Mouse (Mus musculus): ENCODE data around the gene Pla1a. TPM values are rescaled to one million over a fixed set of nuclear protein-coding genes. Genes with fewer than 3 reads are reported as not detected.

The Pla1a gene
- polyA plus RNA-seq, 2 experiments from 2014 or later: not detected

DNA sequence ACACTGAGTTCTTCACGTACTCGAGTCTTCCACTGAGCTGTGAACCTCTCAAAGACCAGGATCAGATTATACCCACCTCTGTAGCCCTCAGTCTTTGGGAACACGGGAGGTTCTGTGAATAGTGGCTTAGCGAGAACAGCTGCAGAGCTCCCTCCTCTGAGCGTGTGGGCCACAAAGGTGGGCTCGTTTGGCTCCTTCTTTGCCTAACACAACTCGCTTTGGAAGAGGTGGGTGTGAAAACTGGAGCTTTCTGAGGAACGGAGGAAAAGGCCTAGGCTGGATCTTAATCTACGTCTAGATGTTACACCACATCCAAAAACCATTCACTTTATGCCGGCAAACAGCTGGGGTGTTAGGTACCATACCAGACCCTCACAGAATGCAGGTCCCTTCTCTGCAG lies 67.6 kb downstream of the Pla1a start:
- ATAC-seq: no peak

DNA sequence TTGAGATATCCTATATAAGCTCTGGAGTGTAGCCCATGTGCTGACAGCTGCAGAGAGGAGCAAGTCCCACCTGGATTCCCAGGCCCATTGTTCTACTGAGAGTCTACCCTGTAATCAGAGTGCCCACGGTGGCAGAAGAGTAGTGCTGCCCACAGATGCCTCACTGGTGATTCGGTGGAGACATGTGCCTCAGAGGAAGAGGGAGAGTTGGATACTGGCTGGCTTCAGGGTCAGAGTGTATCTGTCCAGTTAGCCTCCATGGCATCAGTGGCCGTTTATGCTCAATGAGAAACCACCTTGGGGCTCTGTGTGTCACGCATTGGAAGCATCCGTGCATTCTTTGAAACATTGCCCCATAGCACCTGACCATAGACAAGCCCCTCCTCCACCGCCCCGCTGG lies 69.3 kb downstream of the Pla1a start:
- no peak for ATAC-seq

DNA sequence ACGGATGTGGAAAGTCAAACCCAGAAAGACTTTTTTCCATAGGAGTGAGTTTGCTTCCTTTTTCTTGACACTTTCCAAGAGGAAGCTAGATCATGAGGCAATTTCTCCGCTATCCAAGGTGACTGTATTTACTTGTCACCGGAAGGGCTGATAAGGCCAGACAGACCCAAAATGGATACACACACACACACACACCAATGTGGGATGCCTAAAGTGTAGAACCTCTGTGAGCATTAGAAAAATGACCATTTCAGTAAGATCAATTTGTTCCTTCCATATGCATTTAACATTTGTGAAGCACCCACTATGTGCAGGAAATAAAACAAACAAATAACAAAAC lies 69.7 kb downstream of the Pla1a start:
- ATAC-seq: no peak

DNA sequence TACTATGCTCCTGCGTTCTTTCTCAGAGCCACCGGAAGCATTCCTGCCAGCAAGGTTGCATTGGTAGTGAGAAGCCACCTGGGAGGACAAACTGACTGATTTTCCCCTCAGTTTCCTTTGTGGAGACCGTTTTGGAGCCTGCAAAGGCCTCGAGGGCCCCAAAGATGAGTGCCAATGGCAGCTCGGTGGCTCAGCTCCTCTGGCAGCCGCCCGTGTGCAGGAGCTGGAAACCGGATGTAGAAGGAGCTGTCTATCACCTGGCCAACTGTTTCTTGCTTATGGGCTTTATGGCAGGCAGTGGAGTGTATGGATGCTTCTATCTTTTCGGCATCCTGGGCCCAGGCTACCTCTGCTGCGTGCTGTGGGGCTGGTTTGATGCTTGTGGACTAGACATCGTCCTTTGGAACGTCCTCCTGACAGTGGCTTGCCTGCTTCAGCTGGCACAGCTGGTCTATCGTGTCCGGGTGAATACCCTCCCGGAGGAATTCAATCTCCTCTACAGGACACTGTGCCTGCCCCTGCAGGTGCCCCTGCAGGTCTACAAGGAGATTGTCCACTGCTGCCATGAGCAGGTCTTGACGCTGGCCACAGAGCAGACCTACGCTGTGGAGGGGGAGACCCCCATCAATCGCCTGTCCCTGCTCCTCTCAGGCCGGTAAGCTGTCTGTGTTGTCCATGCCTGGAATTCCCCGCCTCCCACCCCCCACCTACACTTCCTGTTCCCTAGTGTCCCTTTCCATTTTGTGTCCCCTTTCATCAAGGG lies 70.3 kb downstream of the Pla1a start:
- ATAC-seq: no peak

DNA sequence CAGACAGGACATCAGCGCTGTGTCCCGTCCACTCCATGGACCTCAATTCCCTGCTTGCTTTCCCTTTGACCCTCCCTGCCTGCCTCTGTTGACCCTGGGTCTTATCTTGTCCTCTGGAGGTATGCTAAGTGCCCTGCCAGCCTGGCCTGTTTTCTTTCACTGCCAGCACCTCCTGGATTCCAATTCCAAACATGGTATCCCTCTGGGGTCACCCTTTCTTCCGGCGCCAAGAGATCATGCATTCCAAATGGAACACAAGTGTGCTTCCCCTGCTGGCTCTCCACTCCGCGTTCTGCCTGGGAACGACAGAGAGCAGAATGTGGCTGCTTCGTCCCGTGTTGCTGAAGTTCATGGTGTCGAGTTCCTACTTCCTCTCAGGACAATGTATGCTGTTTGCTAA lies 71.0 kb downstream of the Pla1a start, which contains the start of gene Popdc2:
TSS of gene Popdc2 (plus strand) at position 277 of the 400 bp plus-strand sequence.
- no peak for ATAC-seq

DNA sequence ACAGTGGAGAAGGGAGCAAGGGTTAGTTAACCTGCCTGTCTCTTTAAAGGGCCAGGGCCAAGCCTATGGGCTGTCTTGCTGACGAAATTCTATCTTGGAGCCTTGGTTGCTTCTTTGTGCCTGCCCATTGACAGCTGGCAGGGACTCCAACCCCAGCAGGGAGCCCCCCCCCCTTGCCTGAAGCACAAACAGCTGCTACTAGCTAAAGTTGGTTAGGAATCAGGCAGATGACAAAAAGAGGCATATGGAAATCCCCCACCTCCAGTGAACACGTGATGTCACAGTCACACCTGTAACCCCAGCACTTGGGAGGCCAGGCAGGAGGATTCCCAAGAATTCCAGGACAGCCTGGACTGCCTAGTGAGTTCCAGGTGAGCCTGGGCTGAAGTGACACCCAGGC lies 72.6 kb downstream of the Pla1a start:
- ATAC-seq: peak; percentile 50

DNA sequence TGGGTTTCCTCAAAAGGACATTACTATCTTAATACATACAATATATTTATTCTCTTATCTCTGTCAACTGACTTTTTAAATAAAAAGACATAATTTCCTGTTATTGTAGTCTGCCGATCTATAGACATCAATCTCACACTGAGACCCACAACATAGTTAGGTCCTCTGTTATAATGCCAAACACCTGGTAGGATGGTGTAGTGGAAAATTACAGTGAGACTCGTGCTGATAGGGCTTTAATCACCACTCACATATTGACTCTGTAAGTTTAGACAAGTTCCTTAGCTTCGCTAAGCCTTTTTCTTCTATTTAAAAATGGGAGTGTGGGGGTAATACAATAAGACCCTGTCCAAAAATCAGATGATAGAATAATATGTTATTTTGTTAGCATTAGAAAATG lies 73.1 kb downstream of the Pla1a start:
- ATAC-seq: no peak

DNA sequence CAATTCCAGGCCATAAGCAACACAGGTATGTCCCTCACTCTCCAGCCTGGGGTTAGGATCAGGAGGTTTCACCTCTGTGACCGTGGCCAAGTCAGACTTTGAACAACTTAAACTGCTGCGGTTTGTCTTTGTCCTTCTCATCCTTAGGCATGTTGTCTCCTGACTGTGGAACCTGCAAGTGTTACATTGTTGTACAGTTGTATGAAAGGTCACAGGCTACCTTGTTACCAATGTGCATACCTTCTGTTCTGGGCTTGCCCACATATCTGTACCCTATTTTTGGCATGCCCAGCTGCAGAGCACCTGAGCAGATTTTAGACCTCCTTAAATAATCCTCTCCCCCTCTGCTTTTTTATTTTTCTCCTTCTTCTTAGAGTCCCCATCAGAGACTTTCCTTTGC lies 73.7 kb downstream of the Pla1a start:
- ATAC-seq: no peak

DNA sequence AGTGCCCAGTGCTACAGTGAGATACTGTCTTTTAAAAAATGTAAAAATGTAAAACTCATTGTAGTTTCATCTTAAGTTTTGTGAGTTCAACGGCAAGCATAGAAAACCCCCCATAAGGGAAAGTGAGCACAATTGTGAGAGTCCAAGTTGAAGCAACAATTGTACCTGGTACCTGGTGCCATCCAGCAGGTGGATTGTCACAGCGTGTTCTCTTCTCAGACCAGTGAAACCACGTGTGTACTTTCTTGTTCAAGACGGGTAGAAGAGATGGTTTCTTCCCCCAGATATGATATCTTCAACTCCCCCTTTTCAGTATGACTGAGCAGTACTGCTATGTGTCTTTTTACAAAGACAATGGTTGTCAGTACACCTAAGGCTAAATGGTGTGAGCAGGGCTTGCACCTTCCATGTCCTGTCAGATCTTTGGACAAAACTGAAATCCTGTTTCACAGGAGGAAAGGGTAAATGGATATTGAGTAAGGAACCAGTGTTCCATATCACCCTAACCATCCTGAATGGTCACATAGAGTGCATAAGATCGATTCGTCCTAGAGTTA lies 74.6 kb downstream of the Pla1a start:
- ATAC-seq: no peak

DNA sequence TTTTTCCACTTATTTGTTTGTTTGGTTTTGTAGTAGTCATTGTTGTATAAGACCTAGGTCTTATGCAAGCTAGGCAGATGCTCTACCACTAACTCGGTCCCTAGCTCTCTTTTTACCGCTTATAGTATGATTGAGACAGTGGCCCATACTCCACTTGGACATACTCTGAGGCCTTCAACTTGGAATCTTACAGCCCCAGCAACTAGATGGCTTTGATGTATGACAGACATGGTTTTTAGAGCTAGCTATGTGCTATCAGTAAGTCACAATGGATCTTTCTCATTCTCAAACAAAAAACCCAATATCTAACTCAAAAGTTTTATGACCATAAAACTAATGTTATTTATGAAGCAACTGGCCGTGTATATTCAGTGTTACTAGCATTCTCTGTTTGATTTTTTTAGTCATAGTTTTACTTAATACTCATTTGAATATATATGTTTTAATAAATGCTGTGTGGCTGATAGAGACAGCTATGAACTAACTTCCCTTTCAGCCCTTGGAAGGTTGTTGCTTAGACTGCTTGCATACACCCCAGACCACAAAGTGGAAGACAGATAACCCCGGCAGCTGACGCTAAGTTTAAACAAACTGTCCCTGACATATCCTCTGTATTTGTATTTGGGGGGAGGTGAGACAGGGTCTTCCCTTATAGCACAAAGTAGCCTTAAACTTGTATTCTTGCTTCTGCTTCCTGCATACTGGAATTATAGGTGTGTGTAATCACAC lies 78.6 kb downstream of the Pla1a start:
- no peak for ATAC-seq

DNA sequence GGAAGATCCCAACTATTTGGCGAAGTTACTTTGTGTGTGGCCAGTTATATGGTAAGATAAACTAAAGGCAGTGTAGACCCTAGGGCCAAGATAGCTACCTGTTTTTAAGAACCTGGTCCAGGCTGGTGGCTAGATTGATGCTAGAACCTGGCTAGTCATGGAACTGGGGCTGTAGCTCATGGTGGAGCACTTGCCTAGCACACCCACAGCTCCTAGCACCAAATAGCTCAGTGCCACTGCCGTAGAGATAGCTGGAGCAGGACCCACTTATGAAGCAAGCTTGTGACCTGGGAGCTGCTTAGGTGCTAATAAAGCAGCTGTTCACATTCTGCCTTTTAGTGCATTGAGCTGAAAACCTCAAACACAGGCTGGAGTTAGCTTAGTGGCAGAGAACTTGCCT lies 79.3 kb downstream of the Pla1a start:
- peak; percentile 60 for ATAC-seq

DNA sequence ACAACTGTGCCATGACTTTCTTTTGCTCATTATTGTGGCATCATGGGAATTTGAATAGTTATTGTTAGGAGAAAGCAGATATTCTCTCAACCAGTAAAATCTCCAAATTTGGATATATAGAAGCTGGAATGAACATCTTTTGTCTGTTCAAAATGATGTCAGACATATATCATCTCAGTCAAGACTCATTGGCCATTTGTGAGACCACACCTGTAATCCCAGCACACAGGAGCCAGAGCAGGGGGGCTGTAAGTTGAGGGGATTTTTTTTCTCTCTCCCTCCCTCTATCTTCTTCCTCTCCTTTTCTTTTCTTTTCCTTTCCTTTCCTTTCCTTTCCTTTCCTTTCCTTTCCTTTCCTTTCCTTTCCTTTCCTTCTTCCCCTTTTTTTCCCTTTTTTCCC lies 80.1 kb downstream of the Pla1a start:
- peak; percentile 59 for ATAC-seq

DNA sequence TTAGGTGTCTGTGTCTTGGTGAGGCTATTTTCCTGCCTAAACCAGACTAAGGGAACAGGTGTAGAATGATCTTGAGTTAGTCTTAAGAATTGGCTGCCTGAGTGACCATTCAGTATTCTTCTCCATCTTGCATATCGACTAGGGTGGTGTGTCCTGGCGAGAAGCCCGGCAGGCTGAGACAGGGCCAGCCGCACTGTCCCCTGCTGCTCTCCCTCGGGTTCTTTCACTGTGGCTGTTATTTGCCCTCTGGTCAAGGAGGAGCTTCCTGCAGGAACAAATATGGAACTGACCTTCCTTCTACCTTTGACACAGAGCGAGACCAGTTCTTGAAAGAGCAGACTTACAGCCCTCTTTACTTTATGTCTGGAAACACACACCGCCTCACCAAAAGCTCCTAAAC lies 80.9 kb downstream of the Pla1a start:
- ATAC-seq: no peak

DNA sequence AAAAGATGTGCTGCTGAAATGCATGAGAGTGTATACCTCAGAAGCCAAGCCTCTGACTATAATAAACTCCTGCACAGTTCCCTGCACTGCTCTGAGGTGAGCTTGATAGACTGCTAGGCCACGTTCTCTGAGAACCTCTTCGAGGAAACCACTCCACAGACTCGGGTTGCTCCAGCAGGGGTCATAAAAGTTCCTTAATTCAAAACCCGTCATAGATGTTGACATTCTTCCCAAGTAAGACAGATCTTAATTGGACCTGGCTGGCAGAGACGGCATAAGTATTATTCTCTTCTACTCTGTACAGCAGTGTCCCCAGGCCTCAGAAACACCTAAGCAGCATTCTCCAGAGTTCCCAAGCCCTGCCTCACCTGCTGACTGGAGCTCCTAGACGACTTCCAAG lies 82.0 kb downstream of the Pla1a start:
- no peak for ATAC-seq

DNA sequence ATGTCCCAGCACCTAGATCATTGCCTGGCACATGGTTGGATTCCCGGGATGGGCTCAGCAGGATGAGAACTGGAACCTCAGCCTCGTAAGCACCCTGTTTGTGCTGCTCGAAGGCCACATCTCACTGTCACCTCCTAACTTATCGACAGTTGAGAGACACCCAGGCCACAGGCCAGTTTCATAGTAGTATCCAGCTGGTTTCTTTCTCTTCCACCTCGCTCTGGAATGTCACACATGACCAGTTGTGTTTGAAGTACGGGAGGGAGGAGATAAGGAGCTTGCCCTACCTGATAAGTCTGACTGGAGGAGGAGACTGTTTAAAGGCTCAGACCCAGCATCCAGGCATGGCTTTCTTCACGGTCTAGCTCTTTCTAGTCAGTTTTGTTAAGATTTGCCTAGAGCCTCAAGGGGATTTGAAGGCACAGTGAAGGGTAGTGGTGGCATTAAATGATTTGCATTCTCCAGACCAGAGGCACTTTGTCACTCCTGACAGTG lies 82.5 kb downstream of the Pla1a start:
- no peak for ATAC-seq

DNA sequence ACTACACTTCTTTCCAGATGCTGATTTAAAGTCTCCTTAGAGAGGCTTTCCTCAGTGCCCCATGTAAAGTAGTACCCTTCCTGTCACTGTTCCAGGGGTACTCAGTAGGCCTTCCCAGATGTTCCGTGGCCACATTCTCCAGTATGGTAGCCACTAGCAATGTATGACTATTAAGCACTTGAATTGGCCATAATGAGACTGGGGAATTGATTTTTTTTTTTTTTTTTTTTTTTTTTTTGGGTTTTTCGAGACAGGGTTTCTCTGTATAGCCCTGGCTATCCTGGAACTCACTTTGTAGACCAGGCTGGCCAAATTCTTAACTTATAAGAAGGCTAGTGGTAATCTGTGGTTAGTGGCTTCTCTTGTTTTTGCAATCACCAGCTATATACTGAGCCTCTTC lies 83.1 kb downstream of the Pla1a start:
- ATAC-seq: no peak

DNA sequence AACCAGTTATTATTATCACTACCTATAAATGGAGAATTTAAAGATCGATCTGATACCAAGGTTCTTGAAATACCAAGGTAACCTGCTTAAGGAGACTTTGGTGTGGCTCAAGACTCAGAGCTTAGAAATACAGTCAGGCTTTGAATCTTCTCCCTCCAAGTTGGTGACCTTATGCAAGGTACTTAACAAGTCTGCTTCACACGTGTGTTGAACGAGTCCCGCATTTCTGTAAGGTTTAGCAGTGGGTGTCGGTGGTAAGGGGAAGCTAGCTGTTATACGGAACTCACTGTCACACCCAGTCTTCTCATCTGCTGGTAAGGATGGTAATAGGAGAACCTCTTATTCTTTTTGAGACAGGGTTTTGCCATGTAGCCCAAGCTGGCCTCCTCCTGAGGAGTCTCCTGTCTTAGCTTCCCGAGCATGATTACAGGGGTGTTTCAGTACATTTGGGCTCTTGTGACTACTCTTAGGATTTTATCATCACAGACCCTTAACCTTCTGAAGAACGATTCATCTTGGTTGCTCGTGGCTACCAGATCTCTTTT lies 84.7 kb downstream of the Pla1a start:
- no peak for ATAC-seq

DNA sequence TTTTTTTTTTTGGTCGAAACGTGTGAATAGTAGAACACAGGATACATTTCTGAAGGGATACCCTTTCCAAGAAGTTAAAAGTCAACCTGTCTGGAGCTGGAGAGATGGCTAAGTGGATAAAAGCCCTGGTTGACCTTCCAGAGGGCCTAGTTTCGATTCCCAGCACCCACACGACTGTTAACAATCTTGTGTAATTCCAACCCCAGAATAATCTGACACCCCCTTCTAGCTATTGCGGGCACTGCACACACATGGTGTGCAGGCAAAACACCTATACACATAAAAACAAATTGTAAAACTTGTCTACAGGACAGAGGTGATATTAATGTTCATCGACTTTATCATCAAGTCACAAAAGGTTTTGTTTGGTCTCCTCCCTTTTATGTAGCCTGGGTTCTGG lies 85.4 kb downstream of the Pla1a start:
- ATAC-seq: no peak

DNA sequence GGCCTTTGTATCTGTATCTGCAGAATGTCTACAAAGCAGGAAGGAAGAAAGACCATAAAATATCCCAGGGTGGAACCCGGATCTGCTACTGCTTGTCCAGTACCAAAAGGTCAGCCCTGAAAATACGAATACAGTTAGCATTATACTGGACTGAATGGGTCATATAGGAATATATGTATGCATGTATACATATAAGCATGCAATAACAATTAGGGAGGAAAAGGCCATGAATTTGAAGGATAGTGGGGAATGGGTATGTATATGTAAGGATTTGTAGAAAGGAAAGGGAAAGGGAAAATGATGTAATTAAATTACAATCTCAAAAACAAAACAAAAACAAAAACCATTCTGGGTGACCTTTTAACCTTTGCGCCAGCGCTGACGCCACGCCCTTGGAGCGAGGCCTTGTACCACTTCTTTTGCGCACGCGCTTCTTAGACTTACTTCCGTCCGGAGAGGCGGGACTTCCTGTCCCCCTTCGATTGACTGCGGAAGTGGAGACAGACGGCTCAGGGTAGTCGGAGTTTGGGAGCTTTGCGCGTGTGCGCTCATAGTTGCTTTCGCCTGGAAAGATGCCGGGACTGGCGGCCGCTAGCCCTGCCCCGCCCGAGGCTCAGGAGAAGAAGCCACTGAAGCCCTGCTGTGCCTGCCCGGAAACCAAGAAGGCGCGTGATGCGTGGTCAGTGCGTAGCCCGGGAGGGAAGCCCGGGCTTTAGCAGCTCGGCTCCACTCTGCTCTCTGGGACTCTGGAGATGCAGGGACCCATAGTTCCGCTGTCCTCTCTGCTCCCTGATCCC lies 86.2 kb downstream of the Pla1a start, which contains the start of the genes Cox17 and Gm21987:
TSS of gene Cox17 (plus strand) at position 463 of the 797 bp plus-strand sequence.
TSS of gene Gm21987 (plus strand) at position 512 of the 797 bp plus-strand sequence.
- peak; percentile 99 for ATAC-seq

Measured in activated CD4-positive, CD25-positive, alpha-beta regulatory T cell, adult 4 months (primary cell).